Mouse (Mus musculus) CH12.LX (cell line): ENCODE data around the gene Mocs3. TPM values are rescaled to one million over a fixed set of nuclear protein-coding genes. Genes with fewer than 3 reads are reported as not detected.
A peak's percentile ranks its signal among the peaks of the same experiment; 100 is the strongest.

Experiments used
- DNase-seq: peaks from one replicate; pipeline ENCODE4 v3.0.0-alpha.2; 2013; ENCODE audit errors: extremely low read depth
- H3K27ac ChIP-seq: 2 replicates; pipeline ENCODE4 v1.5.1; 2012; ENCODE audit warnings: low read depth, mild to moderate bottlenecking, control low read depth, moderate library complexity; ENCODE audit not compliant: insufficient read depth
- H3K27me3 ChIP-seq: replicated peaks from 2 replicates; pipeline ENCODE3; 2012; ENCODE audit warnings: inconsistent platforms
- H3K36me3 ChIP-seq, 2 experiments: replicated peaks in 1 of 2; 2 replicates each; pipeline versions ENCODE3 to v1.6.1; 2012; ENCODE audit warnings: inconsistent platforms in 1 of 2, low read length in 1 of 2, mild to moderate bottlenecking in 1 of 2, mixed read lengths in 1 of 2, moderate library complexity in 1 of 2; ENCODE audit not compliant: control insufficient read depth in 1 of 2, insufficient read depth in 1 of 2
- H3K4me1 ChIP-seq, 2 experiments: 2 replicates each; pipeline ENCODE4 v1.6.1; 2012; ENCODE audit warnings: inconsistent platforms in 1 of 2, moderate library complexity in 1 of 2; ENCODE audit not compliant: insufficient read depth in 2 of 2, control insufficient read depth in 1 of 2
- H3K4me2 ChIP-seq: 2 replicates; pipeline ENCODE4 v1.6.1; 2012; ENCODE audit warnings: low read depth, mild to moderate bottlenecking, control low read depth; ENCODE audit not compliant: poor library complexity, insufficient read depth, severe bottlenecking
- H3K4me3 ChIP-seq, 3 experiments: fragments of 150-350 bp in 1 of 3; sonication (generic) in 1 of 3; replicated peaks in 1 of 3; 2 replicates each; pipeline versions ENCODE3 to v1.5.1; 2011 to 2012; ENCODE audit warnings: low read depth in 2 of 3, low read length in 2 of 3, mild to moderate bottlenecking in 2 of 3, moderate library complexity in 2 of 3, control low read depth in 1 of 3, improper control_type of control experiment in 1 of 3, inconsistent platforms in 1 of 3, mixed read lengths in 1 of 3; ENCODE audit not compliant: poor library complexity in 1 of 3
- H3K79me2 ChIP-seq: replicated peaks from 2 replicates; pipeline ENCODE4 v1.6.1; 2012; ENCODE audit warnings: mild to moderate bottlenecking, moderate library complexity; ENCODE audit not compliant: control insufficient read depth, poor library complexity, insufficient read depth, severe bottlenecking; ENCODE audit errors: extremely low read depth
- H3K9ac ChIP-seq: 2 replicates; pipeline ENCODE4 v1.6.1; 2012; ENCODE audit warnings: low read depth, mild to moderate bottlenecking, control low read depth, moderate library complexity; ENCODE audit not compliant: insufficient read depth
- H3K9me3 ChIP-seq: replicated peaks from 2 replicates; pipeline ENCODE3; 2012; ENCODE audit warnings: low read length, inconsistent platforms, mixed read lengths
- BHLHE40 ChIP-seq: IDR thresholded peaks from 2 replicates; pipeline ENCODE4 v1.6.1; 2011; ENCODE audit warnings: mild to moderate bottlenecking, low read depth, low read length, improper control_type of control experiment
- CHD1 ChIP-seq: IDR thresholded peaks from 2 replicates; pipeline ENCODE4 v1.6.1; 2012; ENCODE audit warnings: low read depth, low read length, improper control_type of control experiment, inconsistent platforms
- CHD2 ChIP-seq: IDR thresholded peaks from 2 replicates; pipeline ENCODE4 v1.6.1; 2011; ENCODE audit warnings: low read length, improper control_type of control experiment
- CTCF ChIP-seq, 2 experiments: IDR thresholded peaks in 1 of 2; conservative IDR thresholded peaks in 1 of 2; 2 replicates each; pipeline ENCODE4 v1.5.1; 2011 to 2012; ENCODE audit warnings: low read depth in 2 of 2, low read length in 2 of 2, improper control_type of control experiment in 1 of 2, inconsistent platforms in 1 of 2, mild to moderate bottlenecking in 1 of 2, moderate library complexity in 1 of 2
- E2F4 ChIP-seq: IDR thresholded peaks from 2 replicates; pipeline ENCODE4 v1.6.1; 2011; ENCODE audit warnings: low read depth, low read length, improper control_type of control experiment; ENCODE audit not compliant: insufficient replicate concordance
- IRF4 ChIP-seq: IDR thresholded peaks from 2 replicates; pipeline ENCODE4 v1.6.1; 2014; ENCODE audit warnings: low read depth, mild to moderate bottlenecking, inconsistent platforms, low read length, improper control_type of control experiment
- JUND ChIP-seq: conservative IDR thresholded peaks from 2 replicates; pipeline ENCODE4 v1.6.1; 2011; ENCODE audit warnings: low read depth, low read length, improper control_type of control experiment
- KAT2A ChIP-seq: IDR thresholded peaks from 2 replicates; pipeline ENCODE4 v1.6.1; 2012; ENCODE audit warnings: low read length, improper control_type of control experiment, inconsistent platforms; ENCODE audit not compliant: insufficient replicate concordance
- MAZ ChIP-seq: IDR thresholded peaks from 2 replicates; pipeline ENCODE4 v1.6.1; 2012; ENCODE audit warnings: low read depth, mild to moderate bottlenecking, inconsistent platforms, low read length, improper control_type of control experiment, moderate library complexity
- MXI1 ChIP-seq: IDR thresholded peaks from 2 replicates; pipeline ENCODE4 v1.6.1; 2011; ENCODE audit warnings: mild to moderate bottlenecking, low read depth, low read length, improper control_type of control experiment
- MYC ChIP-seq: IDR thresholded peaks from 2 replicates; pipeline ENCODE4 v1.6.1; 2011; ENCODE audit warnings: low read depth, mild to moderate bottlenecking, improper control_type of control experiment, low read length
- PAX5 ChIP-seq: IDR thresholded peaks from 2 replicates; pipeline ENCODE4 v1.6.1; 2012; ENCODE audit warnings: low read length, inconsistent platforms, mixed read lengths
- POLR2A ChIP-seq: IDR thresholded peaks from 2 replicates; pipeline ENCODE4 v1.6.1; 2011; ENCODE audit warnings: low read depth, mild to moderate bottlenecking, improper control_type of control experiment, low read length
- POLR2AphosphoS2 ChIP-seq: IDR thresholded peaks from 2 replicates; pipeline ENCODE4 v1.6.1; 2011; ENCODE audit warnings: low read depth, low read length, improper control_type of control experiment
- RAD21 ChIP-seq: IDR thresholded peaks from 2 replicates; pipeline ENCODE4 v1.6.1; 2011; ENCODE audit warnings: low read depth, mild to moderate bottlenecking, low read length, improper control_type of control experiment, moderate library complexity
- RCOR1 ChIP-seq: conservative IDR thresholded peaks from 2 replicates; pipeline ENCODE4 v1.6.1; 2012; ENCODE audit warnings: low read depth, mild to moderate bottlenecking, inconsistent platforms, low read length, improper control_type of control experiment
- SIN3A ChIP-seq: IDR thresholded peaks from 2 replicates; pipeline ENCODE4 v1.6.1; 2012; ENCODE audit warnings: low read length, improper control_type of control experiment, inconsistent platforms
- TBP ChIP-seq: conservative IDR thresholded peaks from 2 replicates; pipeline ENCODE4 v1.6.1; 2011; ENCODE audit warnings: low read depth, low read length, improper control_type of control experiment
- TCF12 ChIP-seq: IDR thresholded peaks from 2 replicates; pipeline ENCODE4 v1.6.1; 2014; ENCODE audit warnings: low read depth, mild to moderate bottlenecking, inconsistent platforms, low read length, improper control_type of control experiment
- UBTF ChIP-seq: IDR thresholded peaks from 2 replicates; pipeline ENCODE4 v1.6.1; 2012; ENCODE audit warnings: low read depth, mild to moderate bottlenecking, inconsistent platforms, low read length, improper control_type of control experiment, moderate library complexity
- USF2 ChIP-seq: conservative IDR thresholded peaks from 2 replicates; pipeline ENCODE4 v1.6.1; 2011; ENCODE audit warnings: low read depth, low read length, improper control_type of control experiment
- ZKSCAN1 ChIP-seq: IDR thresholded peaks from 2 replicates; pipeline ENCODE4 v1.6.1; 2012; ENCODE audit warnings: low read depth, inconsistent platforms, low read length, improper control_type of control experiment, borderline replicate concordance
- ZMIZ1 ChIP-seq: IDR thresholded peaks from 2 replicates; pipeline ENCODE4 v1.6.1; 2012; ENCODE audit warnings: low read depth, mild to moderate bottlenecking, inconsistent platforms, low read length, improper control_type of control experiment
- ZNF384 ChIP-seq: IDR thresholded peaks from 2 replicates; pipeline ENCODE4 v1.6.1; 2012; ENCODE audit warnings: low read depth, low read length, improper control_type of control experiment, inconsistent platforms
- dilution Hi-C: fragments of 300-500 bp; cut with MboI; formaldehyde crosslinking; loops from 2 replicates; pipeline ENCODE4 v1.14.3; 2020; ENCODE audit warnings: low sequenced_read_pairs; ENCODE audit not compliant: extremely low pct_unique_long_range_greater_than_20kb, extremely low pct_ligation_motif_present
- in situ Hi-C: fragments of 300-500 bp; cut with MboI; formaldehyde crosslinking; loops from 3 replicates; pipeline ENCODE4 v1.14.3; 2019; ENCODE audit warnings: low sequenced_read_pairs, low pct_ligation_motif_present, low pct_unique_long_range_greater_than_20kb, mixed read lengths
- polyA plus RNA-seq: library from polyadenylated mRNA; unstranded; fragments of >175 nt; gene quantifications from 2 replicates; pipeline ENCODE4 v1.2.1, GENCODE M21; 2012; ENCODE audit warnings: low read depth; ENCODE audit not compliant: insufficient read length
- total RNA-seq, 2 experiments: library from RNA; depleted of rRNA; stranded (reverse); fragments of 300-350 nt in 1 of 2; fragments of >200 nt in 1 of 2; gene quantifications; 2 replicates each; pipeline ENCODE4 v1.2.3; 2012 to 2014

Gene Mocs3
- total and polyA plus RNA-seq, 3 experiments: 7.6 to 10.6 (median 9.5) TPM

GRCm38 (mm10) chr2:168243278-168243677, 12.9 kb downstream of the Mocs3 start:
- dilution Hi-C loops (no loop called here), in situ Hi-C loops (no loop called here)
- H3K4me3 ChIP-seq: no peak overlapping the region
- no peak overlapping the region for H3K9ac ChIP-seq
- DNase-seq: no peak
- peaks cover 67% of the 10 kb centered on the region for H3K27me3 ChIP-seq
- H3K4me1 ChIP-seq: no peaks in the 10 kb centered on the region
- TF ChIP-seq TCF12: no peak
- TF ChIP-seq MYC: no peak
- TF ChIP-seq ZMIZ1: no peak
- TF ChIP-seq USF2: no peak
- peak in 1 of 2 experiments; percentile 15; a peak in 1 of 4 replicates for TF ChIP-seq CTCF (conservative IDR thresholded peaks at IDR 0.05 in 1 of 2, IDR thresholded peaks at IDR 0.05 in 1 of 2; ENCODE audit: low read depth in 2 of 2, low read length in 2 of 2)
- TF ChIP-seq CHD1: no peak
- no peak for TF ChIP-seq RCOR1
- H3K4me2 ChIP-seq: no peak overlapping the region
- peaks cover 5% of the 10 kb centered on the region for H3K9me3 ChIP-seq
- no peaks in the 10 kb centered on the region for H3K79me2 ChIP-seq
- H3K36me3 ChIP-seq: no peaks in the 10 kb centered on the region
- no peak overlapping the region for H3K27ac ChIP-seq

GRCm38 (mm10) chr2:168245571-168245970, 15.1 kb downstream of the Mocs3 start:
- H3K27me3 ChIP-seq: peaks cover 51% of the 10 kb centered on the region
- no peaks in the 10 kb centered on the region for H3K4me1 ChIP-seq
- no peak overlapping the region for H3K27ac ChIP-seq
- TF ChIP-seq USF2 (no peak), MXI1 (no peak), IRF4 (no peak), TBP (0 out of 2 replicates have a peak, but pooled peaks have one; percentile 34), CTCF (conservative IDR thresholded peaks at IDR 0.05 in 1 of 2, IDR thresholded peaks at IDR 0.05 in 1 of 2; ENCODE audit: low read depth in 2 of 2, low read length in 2 of 2) (no peak)
- no peak overlapping the region for H3K4me2 ChIP-seq
- dilution Hi-C loops: no loop called here
- peak; percentile 26 for DNase-seq
- in situ Hi-C loops: no loop called here
- H3K4me3 ChIP-seq: no peak overlapping the region
- H3K9ac ChIP-seq: no peak overlapping the region
- no peaks in the 10 kb centered on the region for H3K79me2 ChIP-seq
- no peaks in the 10 kb centered on the region for H3K9me3 ChIP-seq
- no peaks in the 10 kb centered on the region for H3K36me3 ChIP-seq

- peaks cover 44% of the 10 kb centered on the region for H3K27me3 ChIP-seq
- H3K4me3 ChIP-seq: no peak overlapping the region
- in situ Hi-C loops: no loop called here
Observed at GRCm38 (mm10) chr2:168248167-168248855, 17.9 kb downstream of the Mocs3 start.

More at GRCm38 (mm10) chr2:168248167-168248855, 17.9 kb downstream of the Mocs3 start:
- Histone ChIP-seq H3K36me3 (no peaks in the 10 kb centered on the region), H3K4me2 (no peak overlapping the region), H3K9me3 (no peaks in the 10 kb centered on the region), H3K4me1 (no peaks in the 10 kb centered on the region; a peak in 1 of 4 replicates), H3K79me2 (no peaks in the 10 kb centered on the region), H3K27ac (no peak overlapping the region), H3K9ac (no peak overlapping the region)
- no peak for DNase-seq
- no peak for TF ChIP-seq CHD1
- no peak for TF ChIP-seq KAT2A
- no peak for TF ChIP-seq POLR2AphosphoS2
- TF ChIP-seq JUND: no peak
- no peak for TF ChIP-seq ZMIZ1
- TF ChIP-seq POLR2A: no peak
- TF ChIP-seq MYC: no peak
- TF ChIP-seq PAX5: no peak
- no peak for TF ChIP-seq MAZ
- TF ChIP-seq RCOR1: no peak
- TF ChIP-seq ZKSCAN1: no peak
- no peak for TF ChIP-seq SIN3A
- no peak for TF ChIP-seq BHLHE40
- TF ChIP-seq CHD2: no peak
- TF ChIP-seq E2F4: no peak
- TF ChIP-seq CTCF (conservative IDR thresholded peaks at IDR 0.05 in 1 of 2, IDR thresholded peaks at IDR 0.05 in 1 of 2; ENCODE audit: low read depth in 2 of 2, low read length in 2 of 2): no peak
- TF ChIP-seq UBTF: no peak
- TF ChIP-seq IRF4: no peak
- TF ChIP-seq ZNF384: no peak
- TF ChIP-seq RAD21: no peak
- dilution Hi-C loops: no loop called here
